Mouse (Mus musculus): Measurements from ENCODE around the gene Hoxb6. TPM values are rescaled to one million over a fixed set of nuclear protein-coding genes. Genes with fewer than 3 reads are reported as not detected.

Gene Hoxb6
- polyA plus RNA-seq, 1 experiment, result 4.4 TPM

DNA sequence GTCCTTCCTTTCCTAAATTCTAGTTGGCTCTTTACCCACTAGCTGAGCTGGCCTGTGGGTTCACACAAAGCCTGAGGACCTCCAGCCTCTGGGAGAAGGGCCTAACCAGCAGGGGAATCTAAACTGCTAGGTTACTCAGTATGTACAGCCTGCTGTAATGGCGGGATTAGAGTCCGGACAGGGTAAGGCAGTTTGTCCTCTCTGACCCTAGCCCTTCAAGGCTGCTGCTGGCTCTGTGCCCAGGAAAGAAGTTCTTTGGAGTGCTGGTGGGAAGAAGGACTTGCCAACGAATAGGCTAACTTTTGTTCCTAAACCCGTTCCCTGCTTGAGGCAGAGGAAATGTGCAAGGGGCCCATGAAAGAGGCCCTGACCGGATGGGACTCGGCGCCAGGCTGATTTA lies 26.3 kb upstream of the Hoxb6 start:
- 47% methylated on average over 7 of the region's 7 CpGs for WGBS

DNA sequence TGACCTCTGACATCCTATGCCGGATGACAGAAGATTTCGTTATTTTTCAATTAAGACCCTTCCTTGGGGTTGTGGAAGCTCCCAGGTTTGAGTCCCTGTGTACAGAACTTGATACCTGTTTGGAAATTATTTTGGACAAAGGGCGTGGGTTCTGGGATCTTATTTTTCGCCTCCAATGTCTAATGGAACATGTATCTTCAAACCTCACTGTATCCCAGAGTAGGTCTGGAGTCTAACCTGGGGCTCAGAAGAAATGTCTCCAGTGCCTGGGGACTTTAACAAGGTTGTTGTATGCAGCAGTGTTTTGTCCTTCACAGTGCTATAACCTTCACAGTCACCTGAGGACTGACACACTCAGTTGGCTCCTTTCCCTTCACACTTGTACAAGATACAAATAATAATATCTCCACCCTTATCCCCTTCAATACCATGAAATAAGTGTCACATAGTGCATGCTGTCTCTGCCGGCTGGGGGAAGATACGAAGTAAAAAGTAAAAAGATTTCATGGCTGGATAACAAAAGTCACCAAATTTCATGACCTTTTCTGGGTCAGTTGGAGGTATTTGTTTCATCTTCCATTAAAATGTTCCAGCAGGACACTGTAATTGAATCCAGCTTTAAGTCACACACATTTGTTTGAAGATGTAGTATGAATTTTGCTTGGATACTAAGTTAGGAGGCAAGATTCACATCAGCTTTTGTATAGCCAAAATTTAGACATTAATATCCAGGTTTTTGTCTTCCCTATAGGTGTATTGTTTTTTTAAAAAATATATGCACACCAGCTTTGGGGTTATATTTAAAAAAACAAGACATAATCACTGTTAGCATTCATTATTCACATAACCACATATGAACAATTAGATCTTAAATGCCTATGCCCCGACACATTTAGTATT lies 25.0 kb upstream of the Hoxb6 start:
- no peak overlapping the region for H3K27ac ChIP-seq (ENCODE audit: control insufficient read depth, insufficient read depth, low read depth, low read length, poor library complexity)
- no peak overlapping the region for H3K4me3 ChIP-seq (replicated peaks; ENCODE audit: control insufficient read depth, low read depth, low read length)
- TF ChIP-seq POLR2A (IDR thresholded peaks at IDR 0.05; ENCODE audit: borderline replicate concordance, control insufficient read depth, low read depth, low read length) (no peak), CTCF (IDR thresholded peaks at IDR 0.05; ENCODE audit: control insufficient read depth, insufficient read depth, low read length) (no peak)
- 75% methylated on average over 7 of the region's 7 CpGs for WGBS
- H3K4me1 ChIP-seq (ENCODE audit: control insufficient read depth, insufficient read depth, low read length), result no peaks in the 10 kb centered on the region

More for the DNA sequence above, 26.3 kb upstream of the Hoxb6 start:
- H3K4me1 ChIP-seq (ENCODE audit: control insufficient read depth, insufficient read depth, low read length), result no peaks in the 10 kb centered on the region
- H3K27ac ChIP-seq (ENCODE audit: control insufficient read depth, insufficient read depth, low read depth, low read length, poor library complexity), result no peak overlapping the region
- no peak for TF ChIP-seq POLR2A (IDR thresholded peaks at IDR 0.05; ENCODE audit: borderline replicate concordance, control insufficient read depth, low read depth, low read length)
- no peak for TF ChIP-seq CTCF (IDR thresholded peaks at IDR 0.05; ENCODE audit: control insufficient read depth, insufficient read depth, low read length)
- H3K4me3 ChIP-seq (replicated peaks; ENCODE audit: control insufficient read depth, low read depth, low read length), result no peak overlapping the region

DNA sequence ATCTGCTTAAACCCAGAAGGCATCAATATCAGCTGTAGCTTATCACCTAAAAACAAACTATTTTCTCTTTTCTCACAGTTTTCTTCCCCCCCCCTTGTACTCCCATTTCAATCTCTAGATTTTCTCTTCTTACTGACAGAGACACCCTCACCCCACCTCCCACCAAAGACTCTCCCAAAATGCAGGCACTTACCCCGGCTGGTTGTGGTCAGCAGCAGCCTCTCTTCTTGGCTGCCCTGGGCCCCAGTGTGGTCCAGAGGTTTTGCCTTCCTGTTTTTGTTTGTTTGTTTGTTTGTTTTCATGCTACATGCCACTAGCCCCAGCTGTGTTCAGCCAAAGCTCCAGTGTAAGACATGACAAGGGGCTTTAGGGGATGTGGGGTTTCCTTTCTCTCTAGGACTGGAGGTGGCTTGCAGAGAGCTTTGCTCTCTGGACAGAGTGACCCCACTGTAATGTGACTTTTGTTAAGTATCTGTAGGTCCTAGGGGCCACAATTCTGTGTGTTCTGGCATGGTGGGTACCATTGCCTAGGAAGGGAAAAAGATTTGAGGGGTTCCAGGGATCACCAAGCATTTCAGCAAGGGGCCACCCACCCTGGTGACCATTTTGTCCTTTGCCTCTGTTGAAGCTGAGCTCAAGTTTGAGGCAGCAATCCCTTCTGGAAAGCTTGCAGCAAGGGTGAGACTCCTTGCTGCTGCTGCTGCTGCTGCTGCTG lies 24.1 kb upstream of the Hoxb6 start:
- no peak overlapping the region for H3K4me3 ChIP-seq (replicated peaks; ENCODE audit: control insufficient read depth, low read depth, low read length)
- no peaks in the 10 kb centered on the region for H3K4me1 ChIP-seq (ENCODE audit: control insufficient read depth, insufficient read depth, low read length)
- TF ChIP-seq POLR2A (IDR thresholded peaks at IDR 0.05; ENCODE audit: borderline replicate concordance, control insufficient read depth, low read depth, low read length) (no peak), CTCF (IDR thresholded peaks at IDR 0.05; ENCODE audit: control insufficient read depth, insufficient read depth, low read length) (no peak)
- no peak overlapping the region for H3K27ac ChIP-seq (ENCODE audit: control insufficient read depth, insufficient read depth, low read depth, low read length, poor library complexity)
- 38% methylated on average over 1 of the region's 1 CpGs for WGBS

DNA sequence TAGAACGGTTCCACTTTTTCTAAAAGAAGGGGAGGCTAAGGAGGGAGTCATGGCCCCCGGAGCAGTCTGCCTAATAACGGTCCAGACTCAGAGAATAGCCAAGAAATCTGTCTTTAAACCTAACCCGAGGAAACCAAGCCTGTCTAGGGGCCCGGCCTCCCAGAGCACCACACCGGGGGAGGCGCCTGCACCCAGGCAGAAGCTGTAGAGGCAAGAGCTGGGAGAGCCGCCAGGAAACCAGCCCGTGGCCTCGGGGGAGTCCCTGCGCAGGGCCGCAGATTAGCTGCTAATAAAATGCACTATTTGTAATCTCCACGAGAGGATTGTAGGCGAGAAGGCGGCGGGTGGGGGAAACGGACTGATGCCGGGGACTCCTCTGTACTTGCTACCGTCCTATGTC lies 22.4 kb upstream of the Hoxb6 start:
- H3K27ac ChIP-seq (ENCODE audit: control insufficient read depth, insufficient read depth, low read depth, low read length, poor library complexity), result no peak overlapping the region
- no peaks in the 10 kb centered on the region for H3K4me1 ChIP-seq (ENCODE audit: control insufficient read depth, insufficient read depth, low read length)
- WGBS, result 3% methylated on average over 19 of the region's 19 CpGs
- H3K4me3 ChIP-seq (replicated peaks; ENCODE audit: control insufficient read depth, low read depth, low read length), result no peak overlapping the region
- TF ChIP-seq CTCF (IDR thresholded peaks at IDR 0.05; ENCODE audit: control insufficient read depth, insufficient read depth, low read length), result no peak
- no peak for TF ChIP-seq POLR2A (IDR thresholded peaks at IDR 0.05; ENCODE audit: borderline replicate concordance, control insufficient read depth, low read depth, low read length)

DNA sequence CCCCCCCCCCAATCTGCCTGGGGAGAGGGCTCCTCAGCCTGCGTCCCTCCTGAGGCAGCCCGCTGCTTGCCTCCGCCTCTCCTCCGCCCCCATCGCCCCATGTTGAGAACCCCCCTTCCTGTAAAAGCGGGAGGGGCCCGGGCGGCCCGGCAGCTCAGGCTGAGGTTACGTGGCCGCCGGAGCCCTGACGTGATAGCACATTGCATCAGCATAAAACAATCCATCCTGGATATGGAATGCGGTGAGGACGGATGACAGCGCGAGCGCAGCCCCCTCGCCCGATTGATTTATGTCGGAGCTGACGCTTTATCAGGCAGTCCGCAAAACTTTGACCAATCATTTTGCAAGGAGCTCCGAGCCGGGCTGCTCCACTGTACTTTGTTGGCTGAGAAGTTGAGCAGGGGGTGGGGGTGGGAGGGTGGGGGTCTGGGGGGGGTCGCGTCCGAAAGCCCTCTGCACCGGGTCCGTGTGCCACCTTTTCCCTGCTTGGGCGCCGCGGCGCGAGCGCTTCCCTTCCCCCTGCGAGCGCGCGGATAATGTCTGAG lies 21.2 kb upstream of the Hoxb6 start, which contains the start of gene Hoxb9:
Hoxb9 (plus strand) TSS at position 462 of the 545 bp plus-strand sequence.
- Histone ChIP-seq H3K4me3 (replicated peaks; ENCODE audit: control insufficient read depth, low read depth, low read length) (no peak within 1 kb of the TSS), H3K4me1 (ENCODE audit: control insufficient read depth, insufficient read depth, low read length) (no peaks in the 10 kb centered on the region), H3K27ac (ENCODE audit: control insufficient read depth, insufficient read depth, low read depth, low read length, poor library complexity) (no peak within 1 kb of the TSS)
- 2% methylated on average over 40 of the region's 40 CpGs for WGBS
- TF ChIP-seq POLR2A (IDR thresholded peaks at IDR 0.05; ENCODE audit: borderline replicate concordance, control insufficient read depth, low read depth, low read length) (no peak), CTCF (IDR thresholded peaks at IDR 0.05; ENCODE audit: control insufficient read depth, insufficient read depth, low read length) (no peak)

DNA sequence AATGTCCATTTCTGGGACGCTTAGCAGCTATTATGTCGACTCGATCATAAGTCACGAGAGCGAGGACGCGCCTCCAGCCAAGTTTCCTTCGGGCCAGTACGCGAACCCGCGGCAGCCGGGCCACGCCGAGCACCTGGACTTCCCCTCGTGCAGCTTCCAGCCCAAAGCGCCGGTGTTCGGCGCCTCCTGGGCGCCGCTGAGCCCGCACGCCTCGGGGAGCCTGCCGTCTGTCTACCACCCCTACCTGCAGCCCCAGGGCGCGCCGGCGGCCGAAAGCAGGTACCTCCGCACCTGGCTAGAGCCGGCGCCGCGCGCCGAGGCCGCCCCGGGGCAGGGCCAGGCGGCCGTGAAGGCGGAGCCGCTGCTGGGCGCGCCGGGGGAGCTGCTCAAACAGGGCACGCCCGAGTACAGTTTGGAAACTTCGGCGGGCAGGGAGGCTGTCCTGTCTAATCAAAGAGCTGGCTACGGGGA lies 20.7 kb upstream of the Hoxb6 start:
- under 1% methylated on average over 52 of the region's 52 CpGs for WGBS

DNA sequence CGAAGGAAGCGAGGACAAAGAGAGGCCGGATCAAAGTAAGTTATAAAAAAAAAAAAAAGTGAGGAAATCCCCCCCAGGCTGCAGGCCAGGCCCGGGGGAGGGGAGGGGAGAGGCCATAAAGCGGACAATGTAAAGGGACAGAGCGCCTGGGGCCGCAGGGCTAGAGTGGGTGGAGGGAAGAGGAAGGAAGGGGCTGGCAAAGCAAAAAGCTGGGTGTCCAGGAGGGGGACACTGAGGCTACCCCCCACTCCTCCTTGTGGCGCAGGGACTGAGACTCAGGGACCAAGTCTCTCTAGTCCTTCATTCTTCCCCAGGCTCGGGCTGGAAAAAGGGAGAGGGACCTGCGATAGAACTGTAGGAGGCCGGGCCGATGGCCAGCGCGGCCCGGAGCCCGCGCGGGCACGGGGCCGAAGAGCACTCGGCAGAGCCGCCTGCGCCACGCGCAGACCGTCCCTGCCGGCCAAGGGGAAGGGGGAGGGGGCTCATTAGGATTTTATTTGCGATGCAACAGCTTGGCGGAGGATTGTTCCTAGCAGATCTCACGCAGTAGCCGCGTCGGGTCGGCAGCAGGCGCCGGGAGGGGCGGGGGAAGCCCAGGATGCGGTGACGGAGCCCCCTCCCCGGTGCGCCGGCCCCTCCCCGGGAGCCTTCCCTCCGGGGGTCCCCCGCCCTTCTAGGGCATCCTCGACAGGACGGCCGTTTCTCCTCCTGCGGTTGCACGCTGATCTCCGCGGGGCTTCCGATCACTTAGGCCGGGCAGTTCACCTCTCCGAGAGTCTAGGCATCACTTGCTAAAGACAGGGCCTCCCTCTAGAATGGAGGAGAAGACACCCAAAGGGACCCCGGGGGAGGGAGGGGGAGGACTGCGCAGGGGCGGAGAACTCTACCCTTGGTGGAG lies 20.0 kb upstream of the Hoxb6 start:
- no peaks in the 10 kb centered on the region for H3K4me1 ChIP-seq (ENCODE audit: control insufficient read depth, insufficient read depth, low read length)
- no peak overlapping the region for H3K27ac ChIP-seq (ENCODE audit: control insufficient read depth, insufficient read depth, low read depth, low read length, poor library complexity)
- WGBS, result 3% methylated on average over 58 of the region's 58 CpGs
- TF ChIP-seq CTCF (IDR thresholded peaks at IDR 0.05; ENCODE audit: control insufficient read depth, insufficient read depth, low read length), result no peak
- TF ChIP-seq POLR2A (IDR thresholded peaks at IDR 0.05; ENCODE audit: borderline replicate concordance, control insufficient read depth, low read depth, low read length), result no peak
- no peak overlapping the region for H3K4me3 ChIP-seq (replicated peaks; ENCODE audit: control insufficient read depth, low read depth, low read length)

More for the DNA sequence above, 20.7 kb upstream of the Hoxb6 start:
- no peak overlapping the region for H3K4me3 ChIP-seq (replicated peaks; ENCODE audit: control insufficient read depth, low read depth, low read length)
- no peak overlapping the region for H3K27ac ChIP-seq (ENCODE audit: control insufficient read depth, insufficient read depth, low read depth, low read length, poor library complexity)
- TF ChIP-seq POLR2A (IDR thresholded peaks at IDR 0.05; ENCODE audit: borderline replicate concordance, control insufficient read depth, low read depth, low read length), result no peak
- no peak for TF ChIP-seq CTCF (IDR thresholded peaks at IDR 0.05; ENCODE audit: control insufficient read depth, insufficient read depth, low read length)
- H3K4me1 ChIP-seq (ENCODE audit: control insufficient read depth, insufficient read depth, low read length), result no peaks in the 10 kb centered on the region
